Mouse (Mus musculus): Measurements from ENCODE around the gene Atp6v0a1.

DNA sequence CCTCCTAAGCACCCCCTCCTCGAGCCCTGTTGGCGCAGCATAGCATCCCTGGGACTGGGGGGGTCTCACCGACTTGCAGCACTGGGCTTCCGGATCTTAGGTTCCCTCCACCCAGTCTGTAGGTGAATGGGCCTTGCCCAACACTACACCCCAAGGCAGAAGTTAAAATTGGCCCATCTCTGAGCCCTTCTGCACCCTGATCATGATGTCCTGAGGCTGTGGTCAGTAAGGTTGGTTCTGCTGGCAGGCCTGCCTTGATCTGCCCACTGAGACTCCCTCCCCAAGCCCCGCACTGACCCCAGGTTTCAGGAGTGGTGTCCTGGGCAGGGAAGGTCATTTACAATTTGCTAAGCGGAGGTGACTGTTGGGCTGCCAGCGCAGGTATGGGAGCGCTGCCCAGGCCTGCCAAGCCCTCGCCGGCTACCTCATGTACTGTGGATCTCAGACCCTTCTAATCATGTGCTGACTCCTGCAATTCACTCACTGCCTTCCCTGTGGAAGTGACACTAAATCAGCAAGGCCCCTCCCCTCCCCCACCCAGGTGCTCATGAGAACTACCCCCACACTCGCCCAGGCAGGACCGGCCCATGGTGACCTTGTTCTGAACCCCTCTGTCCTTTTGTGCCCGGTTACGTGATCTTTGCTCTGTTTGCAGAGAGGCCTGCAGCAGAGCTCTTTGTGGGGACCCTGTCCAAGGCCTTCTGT, 53.9 kb downstream of the Atp6v0a1 start:
- TF ChIP-seq CTCF (IDR thresholded peaks at IDR 0.05; ENCODE audit: insufficient read depth, low read depth, low read length): no peak
- no peak for TF ChIP-seq POLR2A (IDR thresholded peaks at IDR 0.05; ENCODE audit: insufficient read depth, low read depth, low read length)
